Mouse (Mus musculus): ENCODE results near the gene Olfr1120. TPM values are rescaled to one million over a fixed set of nuclear protein-coding genes. Genes with fewer than 3 reads are reported as not detected.

Olfr1120 gene
- not detected in 4 replicates for total RNA-seq (2023)

GRCm38 (mm10) chr2:87354515-87354914, at the start of gene Olfr1120:
Olfr1120 (plus strand) TSS chr2:87354815.

GRCm38 (mm10) chr2:87307281-87307680, 47.3 kb upstream of the Olfr1120 start, which contains the start of gene Olfr1118:
Olfr1118 (plus strand) TSS chr2:87307581.

GRCm38 (mm10) chr2:87369595-87369994, 15.0 kb downstream of the Olfr1120 start, which contains the start of gene Olfr1121:
Olfr1121 (plus strand) TSS chr2:87369895.

GRCm38 (mm10) chr2:87385549-87385948, 30.9 kb downstream of the Olfr1120 start, which contains the start of gene Olfr1122:
Olfr1122 (plus strand) TSS chr2:87385849.

Other genes with a start within 250 kb of the Olfr1120 start
- gene Olfr259, start 240.2 kb upstream of the Olfr1120 start, total RNA-seq (2023), result not detected in 4 replicates
- gene Olfr1110, start 214.5 kb upstream of the Olfr1120 start, total RNA-seq (2023), result not detected in 4 replicates
- not detected in 4 replicates for gene Olfr1111, start 202.2 kb upstream of the Olfr1120 start, total RNA-seq (2023)
- not detected in 4 replicates for gene Olfr1112, start 167.0 kb upstream of the Olfr1120 start, total RNA-seq (2023)
- not detected in 4 replicates for gene Olfr1113, start 145.8 kb upstream of the Olfr1120 start, total RNA-seq (2023)
- not detected in 4 replicates for gene Olfr1115, start 106.8 kb upstream of the Olfr1120 start, total RNA-seq (2023)
- not detected in 4 replicates for gene Olfr1116, start 87.3 kb upstream of the Olfr1120 start, total RNA-seq (2023)
- gene Olfr1118, start 47.2 kb upstream of the Olfr1120 start, total RNA-seq (2023), result not detected in 4 replicates
- not detected in 4 replicates for gene Olfr1121, start 15.1 kb downstream of the Olfr1120 start, total RNA-seq (2023)
- gene Olfr1122, start 31.0 kb downstream of the Olfr1120 start, total RNA-seq (2023), result 0.15 to 0.26 TPM in 2 of 4 replicates, not detected in the others
- gene Olfr1123, start 61.8 kb downstream of the Olfr1120 start, total RNA-seq (2023), result not detected in 4 replicates
- gene Olfr1124, start 75.5 kb downstream of the Olfr1120 start, total RNA-seq (2023), result not detected in 4 replicates
- gene Olfr1126, start 99.1 kb downstream of the Olfr1120 start, total RNA-seq (2023), result not detected in 4 replicates
- gene Pramel7, start 142.3 kb downstream of the Olfr1120 start, total RNA-seq (2023), result not detected in 4 replicates
- not detected in 4 replicates for gene Pramel6, start 151.8 kb downstream of the Olfr1120 start, total RNA-seq (2023)
- not detected in 4 replicates for gene Olfr153, start 177.0 kb downstream of the Olfr1120 start, total RNA-seq (2023)
- gene Olfr1128, start 190.7 kb downstream of the Olfr1120 start, total RNA-seq (2023), result not detected in 4 replicates
- not detected in 4 replicates for gene Olfr1129, start 219.1 kb downstream of the Olfr1120 start, total RNA-seq (2023)

Measured in B cell, adult 62 days (primary cell).